Mouse (Mus musculus) retina, adult 2 months (tissue): Measurements from ENCODE around the gene Tex101.
A peak's percentile ranks its signal among the peaks of the same experiment; 100 is the strongest.
"Not testable (repeated sequence)": the region's sequence is repeated elsewhere in the genome, so short reads cannot be mapped to it uniquely, and the experiment has no call there.

Experiments used
- DNase-seq: peaks from one replicate; pipeline ENCODE4 v3.0.0-alpha.2; 2012; ENCODE audit warnings: low read depth, low spot score

Tex101 gene

GRCm38 (mm10) chr7:24676575-24676974, at the start of gene Tex101:
Tex101 (minus strand) TSS chr7:24676675.
- no peak for DNase-seq

GRCm38 (mm10) chr7:24715039-24715438, 38.6 kb upstream of the Tex101 start:
- DNase-seq, result no peak

GRCm38 (mm10) chr7:24708832-24709292, 32.4 kb upstream of the Tex101 start, which contains the start of gene BC049730:
BC049730 (plus strand) TSS chr7:24709242.
- no peak for DNase-seq

- not testable (repeated sequence) for DNase-seq
Measured at GRCm38 (mm10) chr7:24702841-24703240, 26.4 kb upstream of the Tex101 start.

- not testable (repeated sequence) for DNase-seq
Measured at GRCm38 (mm10) chr7:24697891-24698290, 21.4 kb upstream of the Tex101 start.

GRCm38 (mm10) chr7:24692693-24693092, 16.2 kb upstream of the Tex101 start:
- not testable (repeated sequence) for DNase-seq

GRCm38 (mm10) chr7:24687519-24687918, 11.0 kb upstream of the Tex101 start:
- not testable (repeated sequence) for DNase-seq

GRCm38 (mm10) chr7:24684121-24684520, 7.6 kb upstream of the Tex101 start:
- DNase-seq, result not testable (repeated sequence)

- no peak for DNase-seq
Measured at GRCm38 (mm10) chr7:24671944-24672439, 4.5 kb downstream of the Tex101 start.

GRCm38 (mm10) chr7:24664959-24665358, 11.5 kb downstream of the Tex101 start:
- DNase-seq, result no peak

GRCm38 (mm10) chr7:24664301-24664700, 12.2 kb downstream of the Tex101 start:
- DNase-seq, result no peak

- peak; percentile 46 for DNase-seq
Measured at GRCm38 (mm10) chr7:24662575-24662974, 13.9 kb downstream of the Tex101 start.

GRCm38 (mm10) chr7:24661118-24661904, 15.2 kb downstream of the Tex101 start:
- DNase-seq, result no peak

- no peak for DNase-seq
Measured at GRCm38 (mm10) chr7:24659737-24660357, 16.6 kb downstream of the Tex101 start.

GRCm38 (mm10) chr7:24653681-24654080, 22.8 kb downstream of the Tex101 start:
- DNase-seq, result peak; percentile 20

GRCm38 (mm10) chr7:24646486-24646885, 30.0 kb downstream of the Tex101 start:
- DNase-seq, result no peak

GRCm38 (mm10) chr7:24644996-24645395, 31.5 kb downstream of the Tex101 start:
- no peak for DNase-seq

- DNase-seq, result no peak
Measured at GRCm38 (mm10) chr7:24644492-24644891, 32.0 kb downstream of the Tex101 start.

- DNase-seq, result peak; percentile 18
Measured at GRCm38 (mm10) chr7:24642491-24642890, 34.0 kb downstream of the Tex101 start.

GRCm38 (mm10) chr7:24640450-24640849, 36.0 kb downstream of the Tex101 start:
- no peak for DNase-seq

GRCm38 (mm10) chr7:24638026-24638856, 38.2 kb downstream of the Tex101 start:
- DNase-seq, result no peak

- no peak for DNase-seq
Measured at GRCm38 (mm10) chr7:24637046-24637445, 39.4 kb downstream of the Tex101 start.
